Mouse (Mus musculus) limb, embryonic 11.5 days (tissue): ENCODE data around the gene Med25. TPM values are rescaled to one million over a fixed set of nuclear protein-coding genes. Genes with fewer than 3 reads are reported as not detected.
"Not testable (repeated sequence)": the region's sequence is repeated elsewhere in the genome, so short reads cannot be mapped to it uniquely, and the experiment has no call there.

Experiments used
- ATAC-seq: fragments of 200-750 bp; cut with Nextera tagmentation; 2 replicates; pipeline ENCODE4 v1.8.0; 2017; ENCODE audit warnings: low read depth; ENCODE audit not compliant: insufficient number of reproducible peaks, low FRiP score, low TSS enrichment
- DNase-seq: peaks from one replicate; pipeline ENCODE4 v3.0.0-alpha.2; 2015; ENCODE audit warnings: low spot score
- H3K27ac ChIP-seq: fragments of 300-500 bp; sonication (generic); replicated peaks from 2 replicates; pipeline ENCODE4 v1.5.1; 2014; ENCODE audit warnings: low read depth, mild to moderate bottlenecking, low read length
- H3K27me3 ChIP-seq: fragments of 300-500 bp; sonication (generic); 2 replicates; pipeline ENCODE4 v1.6.1; 2014; ENCODE audit warnings: mild to moderate bottlenecking, low read length, mixed read lengths; ENCODE audit not compliant: control insufficient read depth, insufficient read depth
- H3K36me3 ChIP-seq: fragments of 300-500 bp; sonication (generic); 2 replicates; pipeline ENCODE4 v1.6.1; 2014; ENCODE audit warnings: mild to moderate bottlenecking, low read length, moderate library complexity, mixed read lengths; ENCODE audit not compliant: control insufficient read depth, insufficient read depth
- H3K4me1 ChIP-seq: fragments of 300-500 bp; sonication (generic); 2 replicates; pipeline ENCODE4 v1.6.1; 2014; ENCODE audit warnings: low read length, mixed read lengths; ENCODE audit not compliant: control insufficient read depth, insufficient read depth
- H3K4me2 ChIP-seq: fragments of 300-500 bp; sonication (generic); 2 replicates; pipeline ENCODE4 v1.6.1; 2014; ENCODE audit warnings: low read depth, mild to moderate bottlenecking, moderate library complexity; ENCODE audit not compliant: severe bottlenecking
- H3K4me3 ChIP-seq: fragments of 300-500 bp; sonication (generic); 2 replicates; pipeline ENCODE4 v1.5.1; 2014; ENCODE audit warnings: low read depth, low read length
- H3K9ac ChIP-seq: fragments of 300-500 bp; sonication (generic); 2 replicates; pipeline ENCODE4 v1.6.1; 2014; ENCODE audit warnings: mild to moderate bottlenecking, low read length
- H3K9me3 ChIP-seq: fragments of 300-500 bp; sonication (generic); 2 replicates; pipeline ENCODE4 v1.6.1; 2016; ENCODE audit warnings: low read length; ENCODE audit not compliant: control insufficient read depth
- WGBS: fragments of 180-500 bp; shearing (Covaris S2); extraction: QIAGEN DNeasy Blood & Tissue Kit; methylation state at CpG from one replicate; pipeline ENCODE4 v1.1.7; 2014; 5-methylcytosine and 5-hydroxymethylcytosine counted together
- polyA plus RNA-seq: library from polyadenylated mRNA; unstranded; fragments of >200 nt; fragmentation: Nextera tagmentation; extraction: Ambion mirVana; gene quantifications from 2 replicates; pipeline ENCODE4 v1.2.1, GENCODE M21; 2014

Gene Med25
- polyA plus RNA-seq, 1 experiment from 2014 or later: 80.5 TPM

DNA sequence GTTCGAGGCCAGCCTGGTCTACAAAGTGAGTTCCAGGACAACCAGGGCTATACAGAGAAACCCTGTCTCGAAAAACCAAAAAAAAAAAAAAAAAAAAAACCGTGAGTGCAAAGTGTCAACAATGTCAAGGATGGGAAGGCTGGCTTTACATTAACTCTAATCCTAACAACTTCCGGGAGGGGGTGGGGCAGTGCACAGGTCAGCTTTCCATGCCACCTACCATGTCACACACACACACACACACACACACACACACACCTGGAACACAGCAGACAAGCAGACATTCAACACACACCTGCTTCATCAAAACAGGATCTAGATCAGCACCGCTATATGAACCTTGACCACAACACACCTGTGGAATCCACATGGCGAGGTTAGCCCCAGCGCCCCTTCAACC lies 2.3 kb downstream of the Med25 start:
- H3K36me3 ChIP-seq: peaks cover 5% of the 10 kb centered on the region; the same call in 1 of the 2 replicates
- WGBS: 90% methylated on average over 6 of the region's 7 CpGs
- no peak overlapping the region for H3K9ac ChIP-seq
- H3K27me3 ChIP-seq: no peaks in the 10 kb centered on the region; the same call in 1 of the 2 replicates
- DNase-seq (no peak), ATAC-seq (no peak)
- H3K27ac ChIP-seq: no peak overlapping the region
- H3K4me1 ChIP-seq: peaks cover 11% of the 10 kb centered on the region
- H3K9me3 ChIP-seq: no peaks in the 10 kb centered on the region
- no peak overlapping the region for H3K4me3 ChIP-seq
- no peak overlapping the region for H3K4me2 ChIP-seq

DNA sequence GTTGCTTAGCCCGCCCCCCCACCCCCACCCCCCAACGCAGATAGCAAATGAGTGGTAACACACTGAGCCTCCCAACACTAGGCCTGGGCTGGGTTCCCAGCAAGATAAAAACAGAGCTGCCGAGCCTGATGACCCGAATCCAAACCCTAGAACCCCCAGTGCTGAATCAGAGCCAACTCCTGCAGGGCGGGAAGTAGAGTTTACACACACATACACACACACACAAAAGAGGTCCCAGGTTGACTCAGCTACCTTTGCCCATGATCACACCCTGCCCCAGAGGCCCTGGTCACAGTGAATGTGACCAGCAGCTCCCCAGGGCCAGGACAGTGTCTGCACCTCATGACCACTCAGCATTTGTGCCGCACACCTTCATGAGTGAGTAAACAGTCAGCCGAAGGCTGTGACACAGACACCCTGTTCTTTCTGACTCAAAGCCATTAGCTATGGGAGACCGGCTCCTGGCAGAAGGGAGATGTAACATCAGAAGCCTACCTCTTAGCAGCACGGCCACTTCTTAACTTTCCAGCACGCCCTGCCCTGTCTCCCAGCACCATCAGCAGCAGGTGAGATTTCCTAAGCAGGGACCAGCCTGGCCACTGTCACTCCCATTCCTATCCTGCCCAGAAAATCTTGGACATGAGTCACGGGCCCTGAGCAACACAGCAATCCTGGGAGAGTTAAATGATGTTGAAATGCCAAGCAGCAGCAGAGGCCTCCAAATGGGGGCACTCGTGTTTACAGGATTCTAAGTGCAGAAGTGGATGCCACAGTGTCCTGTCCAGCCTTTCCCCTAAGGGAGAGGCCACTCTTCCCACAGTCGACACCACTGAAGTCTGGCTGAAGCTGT lies 4.0 kb downstream of the Med25 start:
- Histone ChIP-seq H3K9ac (no peak overlapping the region), H3K27ac (no peak overlapping the region), H3K4me3 (no peak overlapping the region), H3K27me3 (no peaks in the 10 kb centered on the region; the same call in 1 of the 2 replicates), H3K4me2 (no peak overlapping the region), H3K4me1 (peaks cover 10% of the 10 kb centered on the region), H3K9me3 (no peaks in the 10 kb centered on the region), H3K36me3 (peaks cover 16% of the 10 kb centered on the region)
- DNase-seq (no peak), ATAC-seq (no peak)
- WGBS: 94% methylated on average over 13 of the region's 13 CpGs

DNA sequence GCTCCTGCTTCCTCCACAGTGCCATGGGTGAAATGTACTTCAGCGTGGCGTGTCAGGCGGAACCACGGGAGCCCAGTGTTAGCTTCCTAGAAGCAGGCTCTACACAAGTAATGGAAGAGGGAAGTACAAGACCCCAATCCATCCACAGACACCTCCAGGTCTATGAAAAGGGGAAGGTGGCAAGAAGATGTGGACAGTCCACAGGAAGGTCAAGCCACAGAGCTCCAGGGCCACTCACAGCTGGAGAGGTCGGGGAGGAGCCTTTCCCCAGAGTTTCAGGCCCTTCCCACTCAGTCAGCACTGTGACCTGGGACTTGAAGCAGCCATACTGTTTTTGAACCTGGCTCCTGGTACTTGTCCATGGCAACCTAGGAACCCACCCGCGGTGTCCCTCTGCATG lies 5.5 kb downstream of the Med25 start:
- Histone ChIP-seq H3K4me2 (no peak overlapping the region), H3K27me3 (no peaks in the 10 kb centered on the region; the same call in 1 of the 2 replicates), H3K27ac (no peak overlapping the region), H3K36me3 (peaks cover 22% of the 10 kb centered on the region), H3K4me1 (peaks cover 7% of the 10 kb centered on the region), H3K4me3 (no peak overlapping the region), H3K9ac (no peak overlapping the region), H3K9me3 (no peaks in the 10 kb centered on the region)
- ATAC-seq (no peak), DNase-seq (no peak)
- WGBS: 89% methylated on average over 7 of the region's 7 CpGs

DNA sequence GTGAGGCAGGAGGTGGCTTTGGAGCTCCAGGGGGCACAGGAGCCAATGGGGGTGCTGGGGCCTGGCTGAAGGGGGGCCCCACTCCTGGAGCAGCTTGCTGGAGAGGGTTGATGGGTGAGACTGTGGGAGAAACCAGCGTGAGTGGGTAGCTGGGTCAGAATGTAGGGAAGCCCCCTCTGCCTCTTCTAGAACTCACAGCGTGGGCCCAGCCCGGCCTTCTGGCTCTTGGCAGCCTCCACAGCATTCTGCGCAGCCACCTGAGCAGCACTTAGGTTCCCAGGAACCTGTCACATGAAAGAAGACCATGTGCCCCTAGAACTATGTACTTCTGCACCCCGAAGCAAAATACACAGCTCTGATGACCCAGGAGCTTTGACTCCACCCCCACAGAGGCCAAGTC lies 7.9 kb downstream of the Med25 start:
- no peak overlapping the region for H3K9ac ChIP-seq
- H3K4me3 ChIP-seq: no peak overlapping the region
- H3K4me2 ChIP-seq: no peak overlapping the region; the same call in 1 of the 2 replicates
- H3K27me3 ChIP-seq: no peaks in the 10 kb centered on the region; the same call in 1 of the 2 replicates
- WGBS: over 99% methylated on average over 5 of the region's 5 CpGs
- DNase-seq (no peak), ATAC-seq (no peak)
- no peaks in the 10 kb centered on the region for H3K9me3 ChIP-seq
- H3K27ac ChIP-seq: no peak overlapping the region
- H3K36me3 ChIP-seq: peaks cover 42% of the 10 kb centered on the region
- H3K4me1 ChIP-seq: no peaks in the 10 kb centered on the region

DNA sequence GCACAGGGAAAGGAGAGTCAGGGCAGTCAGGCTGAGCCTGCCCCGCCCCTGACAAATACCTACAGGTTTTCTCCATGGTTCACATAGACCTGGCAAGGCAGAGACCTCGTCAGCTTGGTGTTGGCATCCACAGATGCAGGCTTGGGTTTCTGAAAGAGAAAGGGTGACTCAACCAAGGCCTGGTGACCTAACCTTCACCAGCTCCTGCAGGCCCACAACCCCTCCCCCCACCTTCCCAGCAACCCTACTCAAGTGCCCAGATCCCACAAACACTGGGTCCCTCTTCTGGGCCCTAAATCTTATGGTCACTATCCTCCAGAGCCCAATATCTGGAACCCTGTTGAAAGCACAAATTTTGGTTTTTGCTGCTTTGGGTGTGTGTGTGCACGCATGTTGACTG lies 9.5 kb downstream of the Med25 start:
- 87% methylated on average over 3 of the region's 3 CpGs for WGBS
- Histone ChIP-seq H3K4me2 (no peak overlapping the region), H3K36me3 (peaks cover 40% of the 10 kb centered on the region), H3K9ac (no peak overlapping the region), H3K27me3 (no peaks in the 10 kb centered on the region; the same call in 1 of the 2 replicates), H3K4me1 (no peaks in the 10 kb centered on the region), H3K9me3 (no peaks in the 10 kb centered on the region), H3K27ac (no peak overlapping the region), H3K4me3 (no peak overlapping the region)
- no peak for DNase-seq
- no peak for ATAC-seq

DNA sequence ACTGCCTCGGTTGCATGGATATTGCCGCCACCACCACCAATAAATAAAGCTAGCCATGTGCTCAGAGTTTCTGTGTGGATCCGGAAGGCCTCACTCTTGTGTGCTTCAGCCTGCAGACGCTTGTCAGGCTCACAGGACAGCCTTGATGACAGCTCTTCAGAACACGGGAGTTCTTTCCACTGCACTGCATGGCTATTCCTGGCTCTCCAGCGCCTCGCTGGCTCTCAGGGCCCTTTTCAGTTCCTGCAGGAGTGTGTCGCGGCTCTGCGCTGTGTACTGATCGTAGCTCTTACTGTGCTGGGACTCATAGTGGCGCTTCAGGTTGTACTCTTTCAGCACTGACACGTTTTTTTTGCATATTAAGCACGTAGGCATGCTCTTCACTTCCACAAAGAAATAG lies 14.7 kb downstream of the Med25 start:
- Histone ChIP-seq H3K9ac (no peak overlapping the region), H3K4me1 (no peaks in the 10 kb centered on the region), H3K4me3 (no peak overlapping the region), H3K27ac (no peak overlapping the region), H3K4me2 (no peak overlapping the region), H3K36me3 (peaks cover 28% of the 10 kb centered on the region), H3K9me3 (no peaks in the 10 kb centered on the region), H3K27me3 (no peaks in the 10 kb centered on the region)
- DNase-seq: no peak
- WGBS: 88% methylated on average over 14 of the region's 14 CpGs
- ATAC-seq: no peak

DNA sequence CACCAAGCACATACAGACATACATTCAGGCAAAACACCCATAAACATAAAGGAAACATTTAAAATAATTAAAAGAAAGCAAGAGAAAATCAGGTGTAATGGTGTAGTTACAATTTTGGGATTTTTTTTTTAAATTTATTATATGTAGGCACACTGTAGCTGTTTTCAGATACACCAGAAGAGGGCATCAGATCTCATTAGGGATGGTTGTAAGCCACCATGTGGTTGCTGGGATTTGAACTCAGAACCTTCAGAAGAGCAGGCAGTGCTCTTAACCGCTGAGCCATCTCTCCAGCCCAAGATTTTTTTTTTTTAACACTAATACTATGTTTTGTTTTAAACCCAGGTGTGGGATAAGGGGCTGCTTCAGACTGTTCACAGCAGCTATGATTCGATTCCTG lies 20.7 kb downstream of the Med25 start:
- not testable (repeated sequence) for H3K9ac ChIP-seq, ATAC-seq, H3K4me2 ChIP-seq, H3K27me3 ChIP-seq, H3K4me3 ChIP-seq, H3K9me3 ChIP-seq, H3K27ac ChIP-seq, H3K36me3 ChIP-seq, DNase-seq
- 89% methylated on average over 2 of the region's 2 CpGs for WGBS
- peaks cover 16% of the 10 kb centered on the region for H3K4me1 ChIP-seq

DNA sequence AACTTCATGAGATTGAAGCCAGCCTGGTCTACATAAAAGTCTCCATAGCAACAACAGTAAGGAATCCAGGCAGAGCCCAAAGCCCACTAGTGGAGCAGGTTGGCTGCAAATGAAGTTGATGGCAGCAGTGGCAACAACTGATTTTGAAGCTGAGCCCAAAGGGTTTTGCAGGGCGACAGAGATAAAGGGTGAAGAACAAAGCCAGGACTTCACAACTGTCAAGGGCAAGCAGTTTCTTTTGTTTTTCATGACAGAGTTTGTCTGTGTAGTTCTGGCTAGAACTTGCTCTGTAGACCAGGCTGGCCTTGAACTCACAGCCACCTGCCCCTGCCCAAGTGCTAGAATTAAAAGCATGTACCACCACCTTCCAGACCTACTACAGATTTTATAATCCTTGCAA lies 21.3 kb downstream of the Med25 start:
- no peak overlapping the region for H3K9ac ChIP-seq
- no peak overlapping the region for H3K4me3 ChIP-seq
- H3K9me3 ChIP-seq: no peaks in the 10 kb centered on the region
- no peak for ATAC-seq
- 88% methylated on average over 1 of the region's 1 CpGs for WGBS
- peaks cover 22% of the 10 kb centered on the region for H3K4me1 ChIP-seq
- peaks cover 2% of the 10 kb centered on the region; the same call in 1 of the 2 replicates for H3K36me3 ChIP-seq
- no peak overlapping the region for H3K4me2 ChIP-seq
- H3K27ac ChIP-seq: no peak overlapping the region
- H3K27me3 ChIP-seq: no peaks in the 10 kb centered on the region
- DNase-seq: no peak
